Mouse (Mus musculus) C2C12 (cell line): ENCODE measurements around the gene Col6a4. TPM values are rescaled to one million over a fixed set of nuclear protein-coding genes. Genes with fewer than 3 reads are reported as not detected.

Experiments
- H3K27me3 ChIP-seq: one replicate; pipeline ENCODE4 v1.6.1; 2011; ENCODE audit not compliant: control insufficient read depth, insufficient read depth, insufficient read length
- H3K36me3 ChIP-seq: one replicate; pipeline ENCODE4 v1.6.1; 2011; ENCODE audit not compliant: control insufficient read depth, insufficient read depth
- H3K4me3 ChIP-seq: one replicate; pipeline ENCODE4 v1.5.1; 2011; ENCODE audit warnings: mild to moderate bottlenecking, control low read depth; ENCODE audit not compliant: poor library complexity, insufficient read depth, severe bottlenecking
- H3K79me2 ChIP-seq: one replicate; pipeline ENCODE4 v1.6.1; 2011; ENCODE audit not compliant: control insufficient read depth, insufficient read depth
- H3K79me3 ChIP-seq: one replicate; pipeline ENCODE4 v1.6.1; 2011; ENCODE audit warnings: low read depth, control low read depth
- H3ac ChIP-seq: one replicate; pipeline ENCODE3; 2011; ENCODE audit warnings: low read depth; ENCODE audit not compliant: control insufficient read depth, insufficient read length
- CEBPB ChIP-seq: IDR thresholded peaks from one replicate; pipeline ENCODE4 v1.6.1; 2011; ENCODE audit warnings: low read depth, mild to moderate bottlenecking, control low read depth, moderate library complexity
- CTCF ChIP-seq: IDR thresholded peaks from one replicate; pipeline ENCODE4 v1.5.1; 2011; ENCODE audit not compliant: control insufficient read depth, insufficient read depth, insufficient read length
- FOSL1 ChIP-seq: IDR thresholded peaks from one replicate; pipeline ENCODE4 v1.8.0; 2011; ENCODE audit warnings: mild to moderate bottlenecking, low read length; ENCODE audit not compliant: poor library complexity, insufficient read depth, severe bottlenecking
- MAX ChIP-seq: IDR thresholded peaks from one replicate; pipeline ENCODE4 v1.6.1; 2011; ENCODE audit warnings: mild to moderate bottlenecking, control low read depth
- MYOD1 ChIP-seq: IDR thresholded peaks from one replicate; pipeline ENCODE4 v1.6.1; 2011; ENCODE audit warnings: low read depth; ENCODE audit not compliant: control insufficient read depth, insufficient read length
- MYOG ChIP-seq: IDR thresholded peaks from one replicate; pipeline ENCODE4 v1.6.1; 2011; ENCODE audit not compliant: control insufficient read depth, insufficient read length; ENCODE audit errors: extremely low read depth
- USF1 ChIP-seq: IDR thresholded peaks from one replicate; pipeline ENCODE4 v1.6.1; 2011; ENCODE audit warnings: low read depth, mild to moderate bottlenecking, control low read depth, moderate library complexity
- long read RNA-seq, 2 experiments: library from polyadenylated mRNA; unstranded; transcript quantifications; one replicate each; pipeline ENCODE4 v2.0.0; 2019 to 2020
- polyA plus RNA-seq: library from polyadenylated mRNA; unstranded; fragments of >200 nt; fragmentation: generic; extraction: Trizol; gene quantifications from one replicate; pipeline ENCODE4 v1.2.1, GENCODE M21; 2012; ENCODE audit warnings: missing spikeins

Col6a4 gene
- polyA plus RNA-seq: not detected
- long read RNA-seq, experiment 1: 0 reads
- long read RNA-seq, experiment 2: 0 reads

GRCm38 (mm10) chr9:106096683-106097082 is at the start of gene Col6a4:
Gene Col6a4, minus strand, starts transcription at chr9:106096783.
- H3ac ChIP-seq: no peak within 1 kb of the TSS
- H3K4me3 ChIP-seq: no peak within 1 kb of the TSS
- TF ChIP-seq CTCF (no peak), FOSL1 (no peak), USF1 (no peak), MYOD1 (no peak), CEBPB (no peak), MYOG (no peak), MAX (no peak)
- peaks cover 10% of the 10 kb centered on the region for H3K27me3 ChIP-seq
- no peaks in the 10 kb centered on the region for H3K79me3 ChIP-seq
- no peaks in the 10 kb centered on the region for H3K36me3 ChIP-seq
- no peaks in the 10 kb centered on the region for H3K79me2 ChIP-seq

- Histone ChIP-seq H3K79me2 (no peaks in the 10 kb centered on the region), H3K79me3 (no peaks in the 10 kb centered on the region), H3K4me3 (no peak overlapping the region), H3K27me3 (peaks cover 66% of the 10 kb centered on the region), H3K36me3 (no peaks in the 10 kb centered on the region), H3ac (no peak overlapping the region)
- TF ChIP-seq MAX (no peak), MYOG (no peak), MYOD1 (no peak), CEBPB (no peak), FOSL1 (no peak), USF1 (no peak), CTCF (no peak)
Observed at GRCm38 (mm10) chr9:106145582-106145981, 49.0 kb upstream of the Col6a4 start.

GRCm38 (mm10) chr9:106144176-106144575 is 47.6 kb upstream of the Col6a4 start:
- H3K4me3 ChIP-seq: no peak overlapping the region
- H3K36me3 ChIP-seq: no peaks in the 10 kb centered on the region
- no peak overlapping the region for H3ac ChIP-seq
- H3K79me2 ChIP-seq: no peaks in the 10 kb centered on the region
- H3K79me3 ChIP-seq: no peaks in the 10 kb centered on the region
- H3K27me3 ChIP-seq: peaks cover 56% of the 10 kb centered on the region
- TF ChIP-seq CTCF: no peak
- TF ChIP-seq MYOD1: no peak
- TF ChIP-seq CEBPB: no peak
- TF ChIP-seq MYOG: no peak
- TF ChIP-seq MAX: no peak
- no peak for TF ChIP-seq FOSL1
- TF ChIP-seq USF1: no peak

- Histone ChIP-seq H3K36me3 (no peaks in the 10 kb centered on the region), H3K79me3 (no peaks in the 10 kb centered on the region), H3K27me3 (peaks cover 34% of the 10 kb centered on the region), H3ac (no peak overlapping the region), H3K4me3 (no peak overlapping the region), H3K79me2 (no peaks in the 10 kb centered on the region)
- TF ChIP-seq CTCF (no peak), MAX (no peak), CEBPB (no peak), MYOG (no peak), FOSL1 (no peak)
Observed at GRCm38 (mm10) chr9:106141955-106142354, 45.4 kb upstream of the Col6a4 start.

GRCm38 (mm10) chr9:106139763-106140162 is 43.2 kb upstream of the Col6a4 start:
- TF ChIP-seq CTCF (no peak), MAX (no peak), MYOG (no peak), FOSL1 (no peak), USF1 (no peak), MYOD1 (no peak), CEBPB (no peak)

GRCm38 (mm10) chr9:106137671-106138216 is 41.2 kb upstream of the Col6a4 start:
- H3K36me3 ChIP-seq: no peaks in the 10 kb centered on the region
- H3K79me2 ChIP-seq: no peaks in the 10 kb centered on the region
- H3ac ChIP-seq: no peak overlapping the region
- no peak overlapping the region for H3K4me3 ChIP-seq
- TF ChIP-seq MYOG (no peak), CTCF (no peak), USF1 (no peak), FOSL1 (no peak), CEBPB (no peak), MYOD1 (no peak), MAX (no peak)
- H3K27me3 ChIP-seq: peaks cover 18% of the 10 kb centered on the region
- no peaks in the 10 kb centered on the region for H3K79me3 ChIP-seq

More at GRCm38 (mm10) chr9:106139763-106140162, 43.2 kb upstream of the Col6a4 start:
- H3ac ChIP-seq: no peak overlapping the region
- no peaks in the 10 kb centered on the region for H3K79me3 ChIP-seq
- no peak overlapping the region for H3K4me3 ChIP-seq
- H3K79me2 ChIP-seq: no peaks in the 10 kb centered on the region
- peaks cover 22% of the 10 kb centered on the region for H3K27me3 ChIP-seq
- H3K36me3 ChIP-seq: no peaks in the 10 kb centered on the region
